Mouse (Mus musculus) liver, embryonic 12.5 days (tissue): ENCODE measurements around the gene Tpgs1. TPM values are rescaled to one million over a fixed set of nuclear protein-coding genes. Genes with fewer than 3 reads are reported as not detected.
"Not testable (repeated sequence)": the region's sequence is repeated elsewhere in the genome, so short reads cannot be mapped to it uniquely, and the experiment has no call there.

ENCODE experiments used
- ATAC-seq: fragments of 200-750 bp; cut with Nextera tagmentation; 2 replicates; pipeline ENCODE4 v1.8.0; 2017; ENCODE audit warnings: moderate number of reproducible peaks, mild to moderate bottlenecking, moderate library complexity
- H3K27ac ChIP-seq: fragments of 300-500 bp; sonication (generic); 2 replicates; pipeline ENCODE4 v1.5.1; 2016; ENCODE audit warnings: mild to moderate bottlenecking
- H3K27me3 ChIP-seq: fragments of 300-500 bp; sonication (generic); replicated peaks from 2 replicates; pipeline ENCODE4 v1.6.1; 2016; ENCODE audit warnings: mild to moderate bottlenecking, moderate library complexity
- H3K36me3 ChIP-seq: fragments of 300-500 bp; sonication (generic); 2 replicates; pipeline ENCODE4 v1.6.1; 2016; ENCODE audit warnings: mild to moderate bottlenecking, moderate library complexity
- H3K4me1 ChIP-seq: fragments of 300-500 bp; sonication (generic); 2 replicates; pipeline ENCODE4 v1.6.1; 2016
- H3K4me2 ChIP-seq: fragments of 300-500 bp; sonication (generic); 2 replicates; pipeline ENCODE4 v1.6.1; 2016; ENCODE audit warnings: mild to moderate bottlenecking, moderate library complexity
- H3K4me3 ChIP-seq: fragments of 300-500 bp; sonication (generic); 2 replicates; pipeline ENCODE4 v1.5.1; 2016; ENCODE audit warnings: mild to moderate bottlenecking, moderate library complexity
- H3K9ac ChIP-seq: fragments of 300-500 bp; sonication (generic); 2 replicates; pipeline ENCODE4 v1.6.1; 2016; ENCODE audit warnings: mild to moderate bottlenecking, moderate library complexity
- H3K9me3 ChIP-seq: fragments of 300-500 bp; sonication (generic); replicated peaks from 2 replicates; pipeline ENCODE4 v1.6.1; 2016; ENCODE audit warnings: mild to moderate bottlenecking, moderate library complexity
- WGBS: fragments of 180-500 bp; shearing (Covaris S2); methylation state at CpG from one replicate; pipeline ENCODE4 v1.1.7; 2016; ENCODE audit not compliant: insufficient replicate concordance; 5-methylcytosine and 5-hydroxymethylcytosine counted together
- polyA plus RNA-seq: library from polyadenylated mRNA; unstranded; fragments of >200 nt; fragmentation: Nextera tagmentation; extraction: Ambion mirVana; gene quantifications from 2 replicates; pipeline ENCODE4 v1.2.1, GENCODE M21; 2016

Tpgs1 gene
- polyA plus RNA-seq, 1 experiment from 2014 or later, result 34.2 TPM

DNA sequence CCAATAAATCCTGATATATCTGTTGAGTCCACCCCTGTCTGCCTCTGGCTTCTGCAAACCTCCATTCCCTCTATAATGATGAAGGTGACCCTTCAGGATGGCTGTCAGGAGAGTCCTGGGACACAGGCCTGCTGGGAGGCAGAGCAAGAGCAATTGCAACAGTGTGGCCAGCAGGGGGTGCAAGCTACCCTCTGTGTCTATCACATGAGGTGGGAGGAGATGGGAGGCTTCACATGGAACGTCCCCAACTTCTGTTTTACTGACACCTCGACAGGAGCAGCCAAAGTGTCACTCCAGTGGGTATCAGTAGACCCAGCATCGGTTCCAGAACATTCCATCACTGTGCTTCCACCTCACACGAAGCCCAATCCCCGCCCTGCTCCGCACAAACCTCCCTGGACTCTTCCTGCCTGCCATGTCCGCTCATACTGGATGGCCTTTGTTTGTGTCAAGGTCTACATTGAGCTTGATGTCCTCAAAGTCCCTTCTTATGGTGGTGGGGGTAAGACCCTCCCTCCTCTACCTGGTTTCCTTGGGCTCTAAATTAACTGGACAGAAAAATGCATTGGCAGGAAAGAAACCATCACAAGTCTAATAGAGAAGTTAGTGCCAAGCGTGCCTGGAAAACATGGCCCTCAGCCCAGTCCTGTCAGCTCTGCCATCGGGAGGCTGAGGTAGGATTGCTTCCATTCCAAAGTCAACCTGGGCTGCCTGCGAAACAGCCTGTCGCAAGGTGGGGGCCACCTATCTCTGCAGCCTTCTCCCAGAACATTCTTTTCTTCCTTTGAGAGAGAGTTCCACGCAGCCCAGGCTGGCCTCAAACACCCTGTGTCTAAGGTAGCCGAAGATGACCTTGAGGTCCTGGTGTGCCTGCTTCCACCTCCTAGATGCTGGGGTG lies 26.3 kb downstream of the Tpgs1 start:
- Histone ChIP-seq H3K4me1 (peaks cover 11% of the 10 kb centered on the region; the same call in 1 of the 2 replicates), H3K9ac (no peak overlapping the region), H3K4me2 (no peak overlapping the region), H3K36me3 (peaks cover 7% of the 10 kb centered on the region; the same call in 1 of the 2 replicates), H3K4me3 (no peak overlapping the region), H3K9me3 (peaks cover 8% of the 10 kb centered on the region), H3K27ac (no peak overlapping the region), H3K27me3 (no peaks in the 10 kb centered on the region; the same call in 1 of the 2 replicates)
- peak; percentile 63 for ATAC-seq
- 57% methylated on average over 13 of the region's 13 CpGs for WGBS

DNA sequence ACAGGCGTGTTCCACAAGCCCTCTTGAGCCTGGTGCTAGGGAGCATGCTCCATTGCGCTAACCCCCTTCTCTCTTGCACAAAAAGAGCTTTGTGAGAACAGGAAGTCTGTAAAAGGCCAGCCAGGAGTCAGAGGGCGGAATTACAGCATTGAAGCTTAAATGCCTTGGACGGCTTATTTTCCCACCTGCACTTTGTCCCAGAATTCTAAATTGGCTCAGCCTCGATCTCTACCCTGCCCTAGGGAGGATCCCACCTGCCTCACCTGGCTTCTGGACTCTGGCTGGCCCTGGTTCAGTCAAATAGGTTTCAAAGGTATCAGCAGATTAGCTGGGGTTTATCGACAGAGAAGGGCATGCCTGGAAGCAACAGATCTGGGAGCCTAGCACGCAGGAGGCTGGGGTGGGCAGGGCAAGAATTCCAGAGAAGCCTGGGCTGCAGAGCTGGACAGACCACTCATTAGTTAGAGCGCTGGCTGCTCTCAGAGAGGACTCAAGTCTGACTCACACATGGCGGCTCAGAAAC lies 27.0 kb downstream of the Tpgs1 start:
- H3K9ac ChIP-seq, result no peak overlapping the region
- no peak overlapping the region for H3K4me2 ChIP-seq
- 0 out of 2 replicates have a peak overlapping the region, but pooled peaks have one; percentile 22 for H3K27ac ChIP-seq
- peaks cover 8% of the 10 kb centered on the region for H3K9me3 ChIP-seq
- H3K4me1 ChIP-seq, result peaks cover 18% of the 10 kb centered on the region
- WGBS, result 62% methylated on average over 9 of the region's 9 CpGs
- peaks cover 7% of the 10 kb centered on the region; the same call in 1 of the 2 replicates for H3K36me3 ChIP-seq
- no peak overlapping the region for H3K4me3 ChIP-seq
- H3K27me3 ChIP-seq, result no peaks in the 10 kb centered on the region; the same call in 1 of the 2 replicates
- ATAC-seq, result no peak

- no peak overlapping the region for H3K4me2 ChIP-seq
Observed at GRCm38 (mm10) chr10:79697916-79698315, 28.7 kb downstream of the Tpgs1 start.

DNA sequence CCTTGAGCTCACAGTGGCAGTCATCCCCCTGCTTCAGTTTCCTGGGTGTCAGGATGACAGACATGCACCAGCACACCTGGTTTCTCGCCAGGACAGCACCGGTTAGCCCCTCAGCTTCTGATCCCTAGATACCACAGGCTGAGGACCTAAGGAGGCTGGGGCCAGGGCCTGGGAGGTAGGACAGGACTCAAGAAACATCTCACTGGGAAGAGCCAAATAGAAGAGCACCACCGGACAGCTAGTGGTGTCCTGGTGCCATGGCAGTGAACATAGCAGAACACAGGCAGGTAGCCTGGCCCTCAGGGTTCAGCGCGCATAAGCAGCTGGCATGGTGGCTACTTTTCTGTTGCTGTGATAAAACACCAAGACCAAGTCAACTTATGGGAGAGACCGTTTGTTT lies 29.3 kb downstream of the Tpgs1 start:
- no peak overlapping the region for H3K4me3 ChIP-seq
- no peak for ATAC-seq
- H3K9ac ChIP-seq, result no peak overlapping the region
- no peaks in the 10 kb centered on the region; the same call in 1 of the 2 replicates for H3K27me3 ChIP-seq
- no peaks in the 10 kb centered on the region for H3K9me3 ChIP-seq
- H3K4me2 ChIP-seq, result no peak overlapping the region
- H3K36me3 ChIP-seq, result no peaks in the 10 kb centered on the region
- no peak overlapping the region for H3K27ac ChIP-seq
- 77% methylated on average over 6 of the region's 6 CpGs for WGBS
- H3K4me1 ChIP-seq, result peaks cover 23% of the 10 kb centered on the region

More at GRCm38 (mm10) chr10:79697916-79698315, 28.7 kb downstream of the Tpgs1 start:
- no peak overlapping the region for H3K4me3 ChIP-seq
- H3K27ac ChIP-seq, result no peak overlapping the region
- WGBS, result 43% methylated on average over 6 of the region's 6 CpGs
- no peak overlapping the region; the same call in 1 of the 2 replicates for H3K9ac ChIP-seq
- H3K27me3 ChIP-seq, result no peaks in the 10 kb centered on the region; the same call in 1 of the 2 replicates
- peaks cover 22% of the 10 kb centered on the region for H3K4me1 ChIP-seq
- no peaks in the 10 kb centered on the region for H3K9me3 ChIP-seq
- H3K36me3 ChIP-seq, result no peaks in the 10 kb centered on the region
- no peak for ATAC-seq

DNA sequence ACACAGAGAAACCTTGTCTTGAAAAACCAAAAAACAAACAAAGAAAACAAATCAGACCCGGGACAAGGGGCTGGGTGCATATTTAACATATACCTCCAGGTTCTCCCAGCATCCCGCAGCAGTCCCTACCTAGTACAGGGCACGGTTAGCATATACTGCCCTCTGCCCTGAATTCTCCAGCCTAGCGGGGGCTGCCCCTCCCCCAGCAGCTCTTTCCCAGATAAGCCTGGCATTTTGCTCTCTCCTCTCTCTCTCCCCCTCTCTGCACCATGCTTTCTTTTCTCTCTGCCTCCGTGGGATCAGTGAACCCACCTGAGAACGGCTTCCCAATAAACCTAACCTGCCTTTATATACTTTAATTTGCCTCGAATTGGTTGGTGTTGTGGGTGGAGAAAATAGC lies 31.5 kb downstream of the Tpgs1 start:
- Histone ChIP-seq H3K9me3 (no peaks in the 10 kb centered on the region), H3K9ac (no peak overlapping the region), H3K36me3 (no peaks in the 10 kb centered on the region), H3K4me2 (no peak overlapping the region), H3K4me1 (peaks cover 31% of the 10 kb centered on the region), H3K4me3 (no peak overlapping the region), H3K27ac (peak overlapping the region; percentile 65), H3K27me3 (no peaks in the 10 kb centered on the region; the same call in 1 of the 2 replicates)
- ATAC-seq, result no peak
- 43% methylated on average over 7 of the region's 7 CpGs for WGBS

- H3K9me3 ChIP-seq, result no peaks in the 10 kb centered on the region
- no peak overlapping the region for H3K9ac ChIP-seq
- H3K27me3 ChIP-seq, result no peaks in the 10 kb centered on the region; the same call in 1 of the 2 replicates
- no peak overlapping the region for H3K4me2 ChIP-seq
- peaks cover 5% of the 10 kb centered on the region for H3K36me3 ChIP-seq
- WGBS, result 66% methylated on average over 10 of the region's 10 CpGs
- H3K4me1 ChIP-seq, result peaks cover 33% of the 10 kb centered on the region
- H3K4me3 ChIP-seq, result no peak overlapping the region
- no peak for ATAC-seq
- peak overlapping the region; percentile 65 for H3K27ac ChIP-seq
Observed at GRCm38 (mm10) chr10:79701443-79702129, 32.4 kb downstream of the Tpgs1 start.

DNA sequence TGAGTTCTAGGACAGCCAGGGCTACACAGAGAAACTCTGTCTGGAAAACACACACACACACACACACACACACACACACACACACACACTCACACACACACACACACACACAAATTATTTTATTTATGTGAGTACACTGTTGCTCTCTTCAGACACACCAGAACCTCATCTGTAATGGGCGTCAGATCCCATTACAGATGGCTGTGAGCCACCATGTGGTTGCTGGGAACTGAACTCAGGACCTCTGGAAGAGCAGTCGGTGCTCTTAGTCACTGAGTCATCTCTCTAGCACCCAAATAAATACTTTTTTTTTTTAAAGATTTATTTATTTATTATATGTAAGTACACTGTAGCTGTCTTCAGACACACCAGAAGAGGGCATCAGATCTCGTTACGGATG lies 33.8 kb downstream of the Tpgs1 start:
- H3K4me3 ChIP-seq, H3K9ac ChIP-seq, ATAC-seq, H3K27me3 ChIP-seq, H3K4me2 ChIP-seq, H3K27ac ChIP-seq, H3K9me3 ChIP-seq: not testable (repeated sequence)
- peaks cover 19% of the 10 kb centered on the region for H3K36me3 ChIP-seq
- H3K4me1 ChIP-seq, result peaks cover 46% of the 10 kb centered on the region
- 79% methylated on average over 4 of the region's 4 CpGs for WGBS

DNA sequence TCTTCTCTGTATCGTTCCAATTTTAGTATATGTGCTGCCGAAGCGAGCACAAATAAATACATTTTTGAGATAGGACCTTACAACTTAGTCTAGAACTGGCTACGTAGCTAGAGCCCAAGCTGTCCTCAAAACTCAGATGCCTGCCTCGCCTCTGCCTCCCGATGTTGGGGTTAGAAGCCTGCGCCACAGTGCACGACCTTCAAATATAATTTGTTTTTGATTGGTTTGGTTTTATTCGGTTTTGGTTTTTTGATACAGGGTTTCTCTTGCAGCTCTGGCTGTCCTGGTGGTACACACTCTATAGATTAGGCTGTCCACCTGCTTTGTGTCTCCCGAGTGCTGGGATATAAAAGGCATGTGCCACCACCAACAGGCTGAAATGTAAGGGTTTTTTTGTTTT lies 34.4 kb downstream of the Tpgs1 start:
- ATAC-seq, result no peak
- Histone ChIP-seq H3K27me3 (no peaks in the 10 kb centered on the region; the same call in 1 of the 2 replicates), H3K4me1 (peaks cover 52% of the 10 kb centered on the region), H3K4me2 (peak overlapping the region; percentile 91), H3K9ac (peak overlapping the region; percentile 70), H3K4me3 (peak overlapping the region; percentile 89), H3K27ac (peak overlapping the region; percentile 81), H3K36me3 (peaks cover 25% of the 10 kb centered on the region), H3K9me3 (no peaks in the 10 kb centered on the region)
- 67% methylated on average over 10 of the region's 10 CpGs for WGBS

DNA sequence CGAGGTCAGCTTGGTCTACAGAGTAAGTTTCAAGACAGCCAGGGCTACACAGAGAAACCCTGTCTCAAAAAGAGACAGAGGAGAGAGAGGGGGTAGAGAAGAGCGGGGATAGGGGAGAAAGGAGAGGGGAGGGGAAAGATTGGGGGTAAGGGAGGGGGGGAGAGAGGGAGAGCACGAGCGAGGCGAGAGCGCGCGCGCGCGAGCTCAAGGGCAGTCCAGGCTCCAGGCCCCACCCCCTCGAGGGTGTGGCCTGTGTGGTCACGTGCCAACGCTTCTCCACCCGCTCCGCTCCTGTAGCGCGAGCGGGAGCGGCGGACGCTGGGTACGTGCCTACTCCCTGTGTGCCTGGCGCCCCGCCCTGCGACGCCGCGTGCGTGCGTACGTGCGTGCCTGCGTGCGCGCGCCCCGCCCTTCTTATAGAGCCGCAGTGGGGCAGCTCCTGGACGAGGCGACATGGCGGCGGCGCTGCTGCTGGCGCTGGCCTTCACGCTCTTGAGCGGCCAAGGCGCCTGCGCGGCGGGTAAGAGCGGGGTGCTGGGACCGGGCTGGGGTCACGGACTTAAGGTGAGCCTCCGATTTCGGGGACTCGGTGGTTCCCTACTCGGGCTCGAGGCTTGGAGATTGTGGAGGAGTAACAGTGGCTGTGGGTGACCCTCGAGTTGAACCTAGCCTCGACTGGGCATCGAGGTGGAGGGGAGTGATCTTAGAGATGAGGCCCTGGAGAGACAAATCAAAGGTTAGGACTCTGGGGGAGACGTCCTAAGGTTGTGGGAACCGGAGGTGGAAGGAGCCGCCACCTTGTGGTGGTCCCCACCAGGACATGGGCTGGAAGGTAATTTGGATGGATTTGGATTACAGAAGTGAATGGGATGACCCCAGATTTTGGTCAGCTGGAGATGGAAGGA lies 35.1 kb downstream of the Tpgs1 start, which contains the start of gene Bsg:
Bsg (plus strand) TSS at position 427 of the 905 bp plus-strand sequence.
- Histone ChIP-seq H3K36me3 (peaks cover 32% of the 10 kb centered on the region), H3K27me3 (no peaks in the 10 kb centered on the region), H3K9ac (peak within 1 kb of the TSS; percentile 98), H3K4me3 (peak within 1 kb of the TSS; percentile 89), H3K9me3 (no peaks in the 10 kb centered on the region), H3K27ac (peak within 1 kb of the TSS; percentile 96), H3K4me2 (peak within 1 kb of the TSS; percentile 91), H3K4me1 (peaks cover 60% of the 10 kb centered on the region)
- peak; percentile 88 for ATAC-seq
- WGBS, result under 1% methylated on average over 65 of the region's 65 CpGs

DNA sequence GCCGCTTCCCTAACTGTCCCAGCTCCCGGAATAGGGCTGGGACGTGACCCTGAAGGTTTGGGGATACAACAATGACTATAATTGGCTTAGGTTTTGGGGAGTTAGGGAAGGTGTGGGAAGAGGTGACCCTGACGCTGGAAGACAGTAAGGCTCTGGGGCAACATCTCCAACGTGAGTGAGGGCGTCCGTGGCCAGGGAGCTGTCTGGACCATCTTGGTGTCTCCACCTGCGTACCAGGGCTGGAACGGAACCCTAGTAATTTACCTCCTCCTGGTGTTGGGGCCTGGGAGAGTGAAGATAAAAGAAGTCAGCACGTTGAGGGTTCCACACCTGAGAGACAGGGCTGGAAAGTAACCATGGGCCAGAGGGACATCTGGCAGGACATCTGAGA lies 35.8 kb downstream of the Tpgs1 start:
- peak overlapping the region; percentile 96 for H3K27ac ChIP-seq
- no peaks in the 10 kb centered on the region for H3K27me3 ChIP-seq
- peak overlapping the region; percentile 89 for H3K4me3 ChIP-seq
- peaks cover 39% of the 10 kb centered on the region for H3K36me3 ChIP-seq
- ATAC-seq, result no peak
- WGBS, result under 1% methylated on average over 10 of the region's 10 CpGs
- H3K4me1 ChIP-seq, result peaks cover 66% of the 10 kb centered on the region
- H3K9me3 ChIP-seq, result no peaks in the 10 kb centered on the region
- H3K4me2 ChIP-seq, result peak overlapping the region; percentile 91
- H3K9ac ChIP-seq, result peak overlapping the region; percentile 98

DNA sequence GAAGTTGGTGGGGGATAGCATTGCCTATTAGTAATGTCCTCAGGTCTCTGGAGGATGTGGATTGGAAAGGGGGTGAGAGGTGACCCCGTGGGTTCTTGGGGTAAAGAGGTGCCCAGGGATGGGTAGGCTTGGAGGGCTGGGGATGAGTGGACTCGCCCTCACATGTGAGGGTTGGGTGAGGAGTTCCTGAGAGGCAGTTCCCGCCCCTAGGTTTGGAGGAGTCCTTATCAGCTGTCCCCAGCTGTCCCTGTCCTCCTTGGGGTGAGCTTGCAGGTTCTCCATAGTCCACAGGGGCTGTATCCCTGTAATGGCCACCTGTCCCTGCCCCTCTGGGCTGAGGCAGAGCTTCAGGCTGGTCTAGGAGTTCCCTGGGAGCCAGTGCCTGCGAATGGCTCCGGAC lies 36.8 kb downstream of the Tpgs1 start:
- WGBS, result 26% methylated on average over 5 of the region's 5 CpGs
- H3K4me2 ChIP-seq, result peak overlapping the region; percentile 91
- peak overlapping the region; percentile 89 for H3K4me3 ChIP-seq
- H3K9ac ChIP-seq, result peak overlapping the region; percentile 98
- peak overlapping the region; percentile 96 for H3K27ac ChIP-seq
- H3K9me3 ChIP-seq, result no peaks in the 10 kb centered on the region
- peaks cover 71% of the 10 kb centered on the region for H3K4me1 ChIP-seq
- H3K36me3 ChIP-seq, result peaks cover 49% of the 10 kb centered on the region
- H3K27me3 ChIP-seq, result no peaks in the 10 kb centered on the region
- peak; percentile 86 for ATAC-seq
